Mouse (Mus musculus): ENCODE results near the gene Marc1. TPM values are rescaled to one million over a fixed set of nuclear protein-coding genes. Genes with fewer than 3 reads are reported as not detected.

The Marc1 gene
- polyA plus RNA-seq, 1 experiment from 2014 or later = 0.15 TPM

MicroRNAs within 50 kb of the gene (microRNA counts, 519-probe panel; counts per million panel counts)
- microRNA mmu-miR-1981 = 684 counts per million, percentile 72 among the panel's probes with 10 or more counts

Small RNA genes lying within 50 kb of the gene (microRNA-seq; reads per million reads assigned to microRNA genes)
- 111 reads per million, percentile 49 among the genes with 10 or more reads in this experiment for gene Mir1981

Other genes with a start within 250 kb of the Marc1 start
- gene Hlx, start 78.7 kb downstream of the Marc1 start, polyA plus RNA-seq (2016; fragmentation: Nextera tagmentation; extraction: Ambion mirVana) = 7.2 and 9.5 TPM in 2 replicates
- 68.9 and 84.4 TPM in 2 replicates for gene Marc2, start 35.1 kb upstream of the Marc1 start, polyA plus RNA-seq (2016; fragmentation: Nextera tagmentation; extraction: Ambion mirVana)
- gene C130074G19Rik, start 71.9 kb upstream of the Marc1 start, polyA plus RNA-seq (2016; fragmentation: Nextera tagmentation; extraction: Ambion mirVana) = 0.48 and 0.64 TPM in 2 replicates
- gene Mark1, start 188.3 kb upstream of the Marc1 start, polyA plus RNA-seq (2016; fragmentation: Nextera tagmentation; extraction: Ambion mirVana) = 2.2 and 2.4 TPM in 2 replicates

All from limb, embryonic 10.5 days (tissue).